Mouse (Mus musculus) midbrain, embryonic 12.5 days (tissue): Measurements from ENCODE around the gene Ccdc163. TPM values are rescaled to one million over a fixed set of nuclear protein-coding genes. Genes with fewer than 3 reads are reported as not detected.

Source experiments
- ATAC-seq: fragments of 200-750 bp; cut with Nextera tagmentation; 2 replicates; pipeline ENCODE4 v1.8.0; 2017; ENCODE audit warnings: low read depth, moderate TSS enrichment, moderate library complexity; ENCODE audit not compliant: low FRiP score
- H3K27ac ChIP-seq: fragments of 300-500 bp; sonication (generic); replicated peaks from 2 replicates; pipeline ENCODE4 v1.5.1; 2016; ENCODE audit warnings: mild to moderate bottlenecking
- H3K27me3 ChIP-seq: fragments of 300-500 bp; sonication (generic); 2 replicates; pipeline ENCODE4 v1.6.1; 2016; ENCODE audit warnings: mild to moderate bottlenecking
- H3K36me3 ChIP-seq: fragments of 300-500 bp; sonication (generic); 2 replicates; pipeline ENCODE4 v1.6.1; 2016
- H3K4me1 ChIP-seq: fragments of 300-500 bp; sonication (generic); 2 replicates; pipeline ENCODE4 v1.6.1; 2016
- H3K4me2 ChIP-seq: fragments of 300-500 bp; sonication (generic); replicated peaks from 2 replicates; pipeline ENCODE4 v1.6.1; 2016; ENCODE audit warnings: mild to moderate bottlenecking, moderate library complexity
- H3K4me3 ChIP-seq: fragments of 300-500 bp; sonication (generic); 2 replicates; pipeline ENCODE4 v1.5.1; 2016; ENCODE audit warnings: mild to moderate bottlenecking
- H3K9ac ChIP-seq: fragments of 300-500 bp; sonication (generic); replicated peaks from 2 replicates; pipeline ENCODE4 v1.6.1; 2016; ENCODE audit warnings: mild to moderate bottlenecking, moderate library complexity
- H3K9me3 ChIP-seq: fragments of 300-500 bp; sonication (generic); 2 replicates; pipeline ENCODE4 v1.6.1; 2016; ENCODE audit warnings: mild to moderate bottlenecking
- WGBS: fragments of 180-500 bp; shearing (Covaris S2); methylation state at CpG from one replicate; pipeline ENCODE4 v1.1.7; 2016; 5-methylcytosine and 5-hydroxymethylcytosine counted together
- polyA plus RNA-seq: library from polyadenylated mRNA; unstranded; fragments of >200 nt; fragmentation: Nextera tagmentation; extraction: Ambion mirVana; gene quantifications from 2 replicates; pipeline ENCODE4 v1.2.1, GENCODE M21; 2016

Gene Ccdc163
- polyA plus RNA-seq, 1 experiment from 2014 or later, result 28.9 TPM

- Histone ChIP-seq H3K27ac (no peak overlapping the region), H3K4me1 (no peaks in the 10 kb centered on the region), H3K9ac (no peak overlapping the region), H3K9me3 (no peaks in the 10 kb centered on the region), H3K4me3 (no peak overlapping the region), H3K36me3 (no peaks in the 10 kb centered on the region), H3K27me3 (no peaks in the 10 kb centered on the region), H3K4me2 (no peak overlapping the region)
- no peak for ATAC-seq
- WGBS, result 94% methylated on average over 2 of the region's 2 CpGs
These were observed 26.7 kb downstream of the Ccdc163 start for GRCm38 (mm10) chr4:116734996-116735395.

- WGBS, result 94% methylated on average over 9 of the region's 9 CpGs
- no peaks in the 10 kb centered on the region for H3K9me3 ChIP-seq
- no peak overlapping the region for H3K27ac ChIP-seq
- H3K9ac ChIP-seq, result no peak overlapping the region
- no peaks in the 10 kb centered on the region for H3K27me3 ChIP-seq
- no peaks in the 10 kb centered on the region for H3K36me3 ChIP-seq
- no peak for ATAC-seq
- no peak overlapping the region for H3K4me3 ChIP-seq
- H3K4me2 ChIP-seq, result no peak overlapping the region
- H3K4me1 ChIP-seq, result no peaks in the 10 kb centered on the region
These were observed 30.9 kb downstream of the Ccdc163 start for GRCm38 (mm10) chr4:116738972-116739751.

GRCm38 (mm10) chr4:116749750-116750149 is 41.4 kb downstream of the Ccdc163 start:
- Histone ChIP-seq H3K4me3 (no peak overlapping the region), H3K4me1 (no peaks in the 10 kb centered on the region), H3K4me2 (no peak overlapping the region), H3K27me3 (no peaks in the 10 kb centered on the region), H3K36me3 (no peaks in the 10 kb centered on the region), H3K27ac (no peak overlapping the region), H3K9ac (no peak overlapping the region), H3K9me3 (no peaks in the 10 kb centered on the region)
- no peak for ATAC-seq
- 95% methylated on average over 2 of the region's 2 CpGs for WGBS

GRCm38 (mm10) chr4:116761914-116762313 is 53.6 kb downstream of the Ccdc163 start:
- ATAC-seq, result no peak
- H3K9me3 ChIP-seq, result no peaks in the 10 kb centered on the region
- no peaks in the 10 kb centered on the region for H3K27me3 ChIP-seq
- H3K36me3 ChIP-seq, result no peaks in the 10 kb centered on the region
- no peak overlapping the region for H3K9ac ChIP-seq
- no peaks in the 10 kb centered on the region for H3K4me1 ChIP-seq
- 86% methylated on average over 2 of the region's 2 CpGs for WGBS
- H3K4me2 ChIP-seq, result no peak overlapping the region
- H3K27ac ChIP-seq, result no peak overlapping the region
- no peak overlapping the region for H3K4me3 ChIP-seq

- Histone ChIP-seq H3K4me2 (no peak overlapping the region), H3K27ac (no peak overlapping the region), H3K36me3 (no peaks in the 10 kb centered on the region), H3K4me1 (no peaks in the 10 kb centered on the region), H3K27me3 (no peaks in the 10 kb centered on the region), H3K4me3 (no peak overlapping the region), H3K9me3 (no peaks in the 10 kb centered on the region), H3K9ac (no peak overlapping the region)
- no peak for ATAC-seq
- WGBS, result 91% methylated on average over 5 of the region's 5 CpGs
These were observed 55.7 kb downstream of the Ccdc163 start for GRCm38 (mm10) chr4:116764001-116764400.

DNA sequence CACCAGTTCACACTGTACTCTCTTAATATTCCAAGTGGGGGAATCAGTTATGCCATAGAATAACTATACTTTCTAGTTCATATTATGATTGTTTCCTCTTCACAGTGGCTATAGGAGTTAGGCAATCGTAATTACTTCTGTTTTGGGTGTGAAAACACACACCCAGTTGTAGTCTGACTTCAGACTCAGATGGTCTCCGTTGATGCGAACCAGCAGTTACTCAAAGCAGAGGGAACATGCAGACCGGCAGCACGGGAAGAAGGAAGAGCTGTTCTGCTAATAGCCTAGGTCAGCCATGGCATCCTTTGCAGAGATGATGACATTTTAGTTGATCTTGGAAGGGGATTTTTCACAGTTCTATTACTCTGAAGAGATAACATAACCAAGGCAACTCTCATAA is 60.2 kb downstream of the Ccdc163 start:
- 92% methylated on average over 5 of the region's 5 CpGs for WGBS
- Histone ChIP-seq H3K4me1 (no peaks in the 10 kb centered on the region), H3K4me2 (no peak overlapping the region), H3K9me3 (no peaks in the 10 kb centered on the region), H3K27ac (no peak overlapping the region), H3K4me3 (no peak overlapping the region), H3K36me3 (0 out of 2 replicates have a peak, but pooled peaks cover 5% of the 10 kb centered on the region), H3K27me3 (no peaks in the 10 kb centered on the region), H3K9ac (no peak overlapping the region)
- no peak for ATAC-seq

DNA sequence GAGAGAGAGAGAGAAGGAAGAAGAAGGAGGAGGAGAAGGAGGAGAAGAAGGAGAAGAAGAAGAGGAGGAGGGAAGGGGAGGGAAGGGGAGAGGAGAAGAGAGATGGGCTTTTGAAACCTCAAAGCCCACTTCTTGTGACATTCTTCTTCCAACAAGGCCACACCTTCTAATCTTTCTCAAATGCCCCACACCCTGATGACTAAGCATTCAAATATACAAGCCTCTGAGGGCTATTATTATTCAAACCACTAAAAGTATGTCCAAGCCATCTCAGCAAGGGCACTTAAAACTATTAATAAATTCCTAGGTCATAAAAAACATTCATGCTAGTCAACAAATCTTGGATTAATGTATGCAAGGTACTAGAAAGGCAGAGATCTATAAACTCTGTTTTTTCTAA is 60.8 kb downstream of the Ccdc163 start:
- H3K9me3 ChIP-seq, result no peaks in the 10 kb centered on the region
- H3K9ac ChIP-seq, result no peak overlapping the region
- 0 out of 2 replicates have a peak, but pooled peaks cover 5% of the 10 kb centered on the region for H3K36me3 ChIP-seq
- H3K4me3 ChIP-seq, result no peak overlapping the region
- no peaks in the 10 kb centered on the region for H3K27me3 ChIP-seq
- no peak overlapping the region for H3K27ac ChIP-seq
- H3K4me1 ChIP-seq, result no peaks in the 10 kb centered on the region
- ATAC-seq, result no peak
- H3K4me2 ChIP-seq, result no peak overlapping the region

DNA sequence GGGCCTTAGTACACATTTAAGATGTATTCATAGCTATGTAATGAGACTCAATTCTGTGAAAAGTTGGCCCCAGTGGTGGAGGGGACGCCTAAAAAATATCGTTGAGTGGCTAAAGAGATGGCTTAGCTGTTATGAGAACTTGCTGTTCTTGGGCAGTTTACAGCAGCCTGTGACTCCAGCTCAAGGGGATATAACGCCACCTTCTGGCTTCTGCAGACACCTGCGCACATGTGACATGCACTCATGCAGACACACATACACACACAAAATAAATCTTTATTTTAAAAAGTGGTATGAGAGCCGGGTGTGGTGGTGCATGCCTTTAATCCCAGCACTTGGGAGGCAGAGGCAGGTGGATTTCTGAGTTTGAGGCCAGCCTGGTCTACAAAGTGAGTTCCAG is 68.1 kb downstream of the Ccdc163 start:
- no peak for ATAC-seq
- H3K36me3 ChIP-seq, result 0 out of 2 replicates have a peak, but pooled peaks cover 5% of the 10 kb centered on the region
- H3K4me3 ChIP-seq, result no peak overlapping the region
- H3K4me2 ChIP-seq, result no peak overlapping the region
- peaks cover 8% of the 10 kb centered on the region for H3K27me3 ChIP-seq
- no peak overlapping the region for H3K27ac ChIP-seq
- WGBS, result 89% methylated on average over 5 of the region's 5 CpGs
- no peaks in the 10 kb centered on the region for H3K4me1 ChIP-seq
- H3K9ac ChIP-seq, result no peak overlapping the region
- H3K9me3 ChIP-seq, result no peaks in the 10 kb centered on the region

DNA sequence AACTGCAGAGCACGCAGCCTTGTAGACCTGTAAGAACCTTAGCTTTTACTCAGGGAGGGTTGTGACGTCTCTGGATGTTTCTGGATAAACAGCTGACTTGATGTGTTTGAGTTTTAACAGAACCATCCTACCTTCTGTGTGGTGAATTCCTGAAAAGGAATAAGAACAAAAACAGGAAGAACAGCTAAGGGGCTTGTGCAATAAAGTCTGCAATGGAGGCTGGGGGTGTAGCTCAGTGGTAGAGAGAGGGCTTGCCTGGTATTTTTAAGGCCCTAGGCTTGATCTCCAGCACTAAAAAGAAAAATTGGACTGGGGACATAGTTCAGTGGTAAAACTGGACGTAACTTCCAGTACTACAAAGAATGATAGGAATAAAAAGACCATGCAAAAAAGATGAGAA is 68.8 kb downstream of the Ccdc163 start:
- H3K27ac ChIP-seq, result no peak overlapping the region
- H3K4me1 ChIP-seq, result peaks cover 4% of the 10 kb centered on the region
- H3K27me3 ChIP-seq, result peaks cover 8% of the 10 kb centered on the region
- 0 out of 2 replicates have a peak, but pooled peaks cover 5% of the 10 kb centered on the region for H3K36me3 ChIP-seq
- H3K4me3 ChIP-seq, result no peak overlapping the region
- ATAC-seq, result no peak
- H3K9ac ChIP-seq, result no peak overlapping the region
- 91% methylated on average over 3 of the region's 3 CpGs for WGBS
- H3K9me3 ChIP-seq, result no peaks in the 10 kb centered on the region
- no peak overlapping the region for H3K4me2 ChIP-seq

GRCm38 (mm10) chr4:116780541-116780940 is 72.2 kb downstream of the Ccdc163 start:
- Histone ChIP-seq H3K4me3 (no peak overlapping the region), H3K27ac (no peak overlapping the region), H3K4me1 (peaks cover 12% of the 10 kb centered on the region), H3K4me2 (no peak overlapping the region), H3K9ac (no peak overlapping the region), H3K27me3 (peaks cover 8% of the 10 kb centered on the region), H3K36me3 (no peaks in the 10 kb centered on the region), H3K9me3 (no peaks in the 10 kb centered on the region)
- WGBS, result 82% methylated on average over 2 of the region's 2 CpGs
- no peak for ATAC-seq

GRCm38 (mm10) chr4:116781366-116781765 is 73.1 kb downstream of the Ccdc163 start:
- no peak overlapping the region for H3K9ac ChIP-seq
- H3K4me1 ChIP-seq, result peaks cover 12% of the 10 kb centered on the region
- no peak for ATAC-seq
- no peaks in the 10 kb centered on the region for H3K36me3 ChIP-seq
- no peaks in the 10 kb centered on the region for H3K9me3 ChIP-seq
- WGBS, result 51% methylated on average over 2 of the region's 2 CpGs
- no peak overlapping the region for H3K4me3 ChIP-seq
- H3K27me3 ChIP-seq, result peaks cover 8% of the 10 kb centered on the region
- no peak overlapping the region for H3K27ac ChIP-seq
- no peak overlapping the region for H3K4me2 ChIP-seq

DNA sequence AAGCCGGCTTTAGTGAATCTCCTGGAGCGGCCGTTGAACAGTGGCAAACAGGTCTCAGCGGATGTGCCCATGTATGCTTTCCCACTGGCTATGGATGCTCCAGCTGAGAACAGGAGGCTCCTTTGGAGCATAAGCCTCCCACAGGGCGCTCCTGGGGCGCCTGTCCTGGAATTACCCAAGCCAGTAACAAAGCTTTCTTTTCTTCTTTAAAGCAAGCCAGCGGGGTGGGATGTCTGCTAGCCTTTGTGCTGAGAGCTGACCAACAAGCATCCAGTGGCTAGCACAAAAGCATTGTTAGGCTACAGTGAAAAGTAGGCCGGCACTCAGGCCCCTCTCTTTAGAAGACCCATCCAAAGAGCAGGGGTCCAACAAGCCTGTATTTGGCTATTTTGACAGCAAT is 73.9 kb downstream of the Ccdc163 start:
- H3K9me3 ChIP-seq, result no peaks in the 10 kb centered on the region
- no peaks in the 10 kb centered on the region for H3K36me3 ChIP-seq
- peaks cover 12% of the 10 kb centered on the region for H3K4me1 ChIP-seq
- ATAC-seq, result 0 out of 2 replicates have a peak, but pooled peaks have one; percentile 30
- H3K9ac ChIP-seq, result peak overlapping the region; percentile 29; the same call in 1 of the 2 replicates
- H3K27me3 ChIP-seq, result peaks cover 8% of the 10 kb centered on the region
- peak overlapping the region; percentile 1; the same call in 1 of the 2 replicates for H3K27ac ChIP-seq
- WGBS, result 9% methylated on average over 8 of the region's 8 CpGs
- peak overlapping the region; percentile 22 for H3K4me2 ChIP-seq
- H3K4me3 ChIP-seq, result no peak overlapping the region

- ATAC-seq, result no peak
These were observed 78.3 kb downstream of the Ccdc163 start for GRCm38 (mm10) chr4:116786587-116786986.

More at GRCm38 (mm10) chr4:116786587-116786986, 78.3 kb downstream of the Ccdc163 start:
- Histone ChIP-seq H3K36me3 (no peaks in the 10 kb centered on the region), H3K9ac (no peak overlapping the region), H3K9me3 (no peaks in the 10 kb centered on the region), H3K27me3 (no peaks in the 10 kb centered on the region), H3K4me3 (no peak overlapping the region), H3K4me2 (no peak overlapping the region), H3K4me1 (peaks cover 12% of the 10 kb centered on the region), H3K27ac (no peak overlapping the region)
- 91% methylated on average over 1 of the region's 1 CpGs for WGBS
